Mouse (Mus musculus): Measurements from ENCODE around the gene Tex35. TPM values are rescaled to one million over a fixed set of nuclear protein-coding genes. Genes with fewer than 3 reads are reported as not detected.

The Tex35 gene
- polyA plus RNA-seq, 1 experiment from 2014 or later = not detected

- no peak for ATAC-seq
- 51% methylated on average over 5 of the region's 5 CpGs for WGBS
- no peak overlapping the region for H3K9ac ChIP-seq (ENCODE audit: low read depth, low read length)
Observed at GRCm38 (mm10) chr1:157062445-157062825, 46.0 kb downstream of the Tex35 start.

GRCm38 (mm10) chr1:157061800-157062444 lies 46.6 kb downstream of the Tex35 start:
- Histone ChIP-seq H3K4me1 (ENCODE audit: control insufficient read depth, insufficient read depth, low read length) (0 out of 2 replicates have a peak, but pooled peaks cover 8% of the 10 kb centered on the region), H3K9me3 (replicated peaks; ENCODE audit: control insufficient read depth, low read length, poor library complexity, severe bottlenecking) (no peaks in the 10 kb centered on the region)
- no peak for ATAC-seq

More at GRCm38 (mm10) chr1:157062445-157062825, 46.0 kb downstream of the Tex35 start:
- Histone ChIP-seq H3K27me3 (ENCODE audit: control insufficient read depth, insufficient read depth, low read depth, low read length) (no peaks in the 10 kb centered on the region), H3K27ac (ENCODE audit: low read length) (no peak overlapping the region), H3K4me1 (ENCODE audit: control insufficient read depth, insufficient read depth, low read length) (0 out of 2 replicates have a peak, but pooled peaks cover 7% of the 10 kb centered on the region), H3K4me3 (ENCODE audit: low read depth, low read length) (no peak overlapping the region), H3K4me2 (ENCODE audit: low read length) (no peak overlapping the region), H3K36me3 (ENCODE audit: control insufficient read depth, insufficient read depth, low read length) (no peaks in the 10 kb centered on the region), H3K9me3 (replicated peaks; ENCODE audit: control insufficient read depth, low read length, poor library complexity, severe bottlenecking) (no peaks in the 10 kb centered on the region)

GRCm38 (mm10) chr1:157061170-157061569 lies 47.3 kb downstream of the Tex35 start:
- Histone ChIP-seq H3K27ac (ENCODE audit: low read length) (no peak overlapping the region), H3K4me2 (ENCODE audit: low read length) (no peak overlapping the region), H3K9me3 (replicated peaks; ENCODE audit: control insufficient read depth, low read length, poor library complexity, severe bottlenecking) (no peaks in the 10 kb centered on the region), H3K27me3 (ENCODE audit: control insufficient read depth, insufficient read depth, low read depth, low read length) (no peaks in the 10 kb centered on the region), H3K9ac (ENCODE audit: low read depth, low read length) (no peak overlapping the region), H3K4me1 (ENCODE audit: control insufficient read depth, insufficient read depth, low read length) (peaks cover 11% of the 10 kb centered on the region), H3K4me3 (ENCODE audit: low read depth, low read length) (no peak overlapping the region), H3K36me3 (ENCODE audit: control insufficient read depth, insufficient read depth, low read length) (no peaks in the 10 kb centered on the region)
- no peak for ATAC-seq
- WGBS = 88% methylated on average over 3 of the region's 3 CpGs

More at GRCm38 (mm10) chr1:157061800-157062444, 46.6 kb downstream of the Tex35 start:
- H3K36me3 ChIP-seq (ENCODE audit: control insufficient read depth, insufficient read depth, low read length) = no peaks in the 10 kb centered on the region
- H3K9ac ChIP-seq (ENCODE audit: low read depth, low read length) = no peak overlapping the region
- no peak overlapping the region for H3K4me3 ChIP-seq (ENCODE audit: low read depth, low read length)
- H3K4me2 ChIP-seq (ENCODE audit: low read length) = no peak overlapping the region
- 94% methylated on average over 10 of the region's 10 CpGs for WGBS
- no peak overlapping the region for H3K27ac ChIP-seq (ENCODE audit: low read length)
- H3K27me3 ChIP-seq (ENCODE audit: control insufficient read depth, insufficient read depth, low read depth, low read length) = no peaks in the 10 kb centered on the region

- 74% methylated on average over 12 of the region's 12 CpGs for WGBS
- Histone ChIP-seq H3K4me1 (ENCODE audit: control insufficient read depth, insufficient read depth, low read length) (peaks cover 11% of the 10 kb centered on the region), H3K36me3 (ENCODE audit: control insufficient read depth, insufficient read depth, low read length) (no peaks in the 10 kb centered on the region), H3K4me2 (ENCODE audit: low read length) (no peak overlapping the region), H3K9ac (ENCODE audit: low read depth, low read length) (no peak overlapping the region), H3K27ac (ENCODE audit: low read length) (no peak overlapping the region), H3K27me3 (ENCODE audit: control insufficient read depth, insufficient read depth, low read depth, low read length) (no peaks in the 10 kb centered on the region), H3K9me3 (replicated peaks; ENCODE audit: control insufficient read depth, low read length, poor library complexity, severe bottlenecking) (no peaks in the 10 kb centered on the region), H3K4me3 (ENCODE audit: low read depth, low read length) (no peak overlapping the region)
- ATAC-seq = no peak
Observed at GRCm38 (mm10) chr1:157060441-157061135, 47.9 kb downstream of the Tex35 start.

- Histone ChIP-seq H3K4me2 (ENCODE audit: low read length) (peak overlapping the region; percentile 3; the same call in 1 of the 2 replicates), H3K9me3 (replicated peaks; ENCODE audit: control insufficient read depth, low read length, poor library complexity, severe bottlenecking) (no peaks in the 10 kb centered on the region), H3K4me3 (ENCODE audit: low read depth, low read length) (no peak overlapping the region), H3K9ac (ENCODE audit: low read depth, low read length) (peak overlapping the region; percentile 30; the same call in 1 of the 2 replicates), H3K36me3 (ENCODE audit: control insufficient read depth, insufficient read depth, low read length) (no peaks in the 10 kb centered on the region), H3K27ac (ENCODE audit: low read length) (peak overlapping the region; percentile 71), H3K4me1 (ENCODE audit: control insufficient read depth, insufficient read depth, low read length) (peaks cover 17% of the 10 kb centered on the region), H3K27me3 (ENCODE audit: control insufficient read depth, insufficient read depth, low read depth, low read length) (no peaks in the 10 kb centered on the region)
- ATAC-seq = 0 out of 2 replicates have a peak, but pooled peaks have one; percentile 5
- WGBS = 22% methylated on average over 6 of the region's 6 CpGs
Observed at GRCm38 (mm10) chr1:157055901-157056300, 52.6 kb downstream of the Tex35 start.

- WGBS = 7% methylated on average over 11 of the region's 11 CpGs
- ATAC-seq = peak; percentile 89
- Histone ChIP-seq H3K4me1 (ENCODE audit: control insufficient read depth, insufficient read depth, low read length) (peaks cover 17% of the 10 kb centered on the region), H3K36me3 (ENCODE audit: control insufficient read depth, insufficient read depth, low read length) (no peaks in the 10 kb centered on the region), H3K4me3 (ENCODE audit: low read depth, low read length) (no peak overlapping the region), H3K27me3 (ENCODE audit: control insufficient read depth, insufficient read depth, low read depth, low read length) (no peaks in the 10 kb centered on the region), H3K27ac (ENCODE audit: low read length) (peak overlapping the region; percentile 71), H3K9me3 (replicated peaks; ENCODE audit: control insufficient read depth, low read length, poor library complexity, severe bottlenecking) (no peaks in the 10 kb centered on the region), H3K9ac (ENCODE audit: low read depth, low read length) (peak overlapping the region; percentile 10; the same call in 1 of the 2 replicates), H3K4me2 (ENCODE audit: low read length) (peak overlapping the region; percentile 3)
Observed at GRCm38 (mm10) chr1:157055288-157055831, 53.1 kb downstream of the Tex35 start.

GRCm38 (mm10) chr1:157054659-157055058 lies 53.8 kb downstream of the Tex35 start:
- Histone ChIP-seq H3K27me3 (ENCODE audit: control insufficient read depth, insufficient read depth, low read depth, low read length) (no peaks in the 10 kb centered on the region), H3K4me1 (ENCODE audit: control insufficient read depth, insufficient read depth, low read length) (peaks cover 17% of the 10 kb centered on the region), H3K36me3 (ENCODE audit: control insufficient read depth, insufficient read depth, low read length) (no peaks in the 10 kb centered on the region), H3K4me2 (ENCODE audit: low read length) (peak overlapping the region; percentile 3; the same call in 1 of the 2 replicates), H3K9ac (ENCODE audit: low read depth, low read length) (no peak overlapping the region), H3K4me3 (ENCODE audit: low read depth, low read length) (no peak overlapping the region), H3K9me3 (replicated peaks; ENCODE audit: control insufficient read depth, low read length, poor library complexity, severe bottlenecking) (no peaks in the 10 kb centered on the region), H3K27ac (ENCODE audit: low read length) (peak overlapping the region; percentile 71)
- ATAC-seq = no peak; the same call in 1 of the 2 replicates
- WGBS = 33% methylated on average over 7 of the region's 7 CpGs

GRCm38 (mm10) chr1:157049886-157050285 lies 58.6 kb downstream of the Tex35 start:
- Histone ChIP-seq H3K27ac (ENCODE audit: low read length) (no peak overlapping the region), H3K4me2 (ENCODE audit: low read length) (no peak overlapping the region), H3K9ac (ENCODE audit: low read depth, low read length) (no peak overlapping the region), H3K9me3 (replicated peaks; ENCODE audit: control insufficient read depth, low read length, poor library complexity, severe bottlenecking) (no peaks in the 10 kb centered on the region), H3K4me1 (ENCODE audit: control insufficient read depth, insufficient read depth, low read length) (peaks cover 15% of the 10 kb centered on the region), H3K4me3 (ENCODE audit: low read depth, low read length) (no peak overlapping the region), H3K27me3 (ENCODE audit: control insufficient read depth, insufficient read depth, low read depth, low read length) (no peaks in the 10 kb centered on the region), H3K36me3 (ENCODE audit: control insufficient read depth, insufficient read depth, low read length) (no peaks in the 10 kb centered on the region)
- WGBS = 83% methylated on average over 2 of the region's 2 CpGs
- ATAC-seq = no peak
